Mouse (Mus musculus) urinary bladder, postnatal 4 days (tissue): ENCODE data around the gene Cntn6.

ENCODE experiments used
- DNase-seq, 2 experiments: peaks; one replicate each; pipeline ENCODE4 v3.0.0; 2021 to 2022; ENCODE audit warnings: low spot score in 2 of 2

Gene Cntn6

GRCm38 (mm10) chr6:104758125-104758524 is 265.5 kb downstream of the Cntn6 start:
- no peak for DNase-seq

GRCm38 (mm10) chr6:104761226-104761625 is 268.6 kb downstream of the Cntn6 start:
- no peak for DNase-seq

- no peak for DNase-seq
Observed at GRCm38 (mm10) chr6:104783891-104784290, 291.3 kb downstream of the Cntn6 start.

- DNase-seq, result no peak
Observed at GRCm38 (mm10) chr6:104787502-104787901, 294.9 kb downstream of the Cntn6 start.

GRCm38 (mm10) chr6:104808526-104808925 is 315.9 kb downstream of the Cntn6 start:
- no peak for DNase-seq

GRCm38 (mm10) chr6:104815610-104816009 is 323.0 kb downstream of the Cntn6 start:
- DNase-seq, result no peak

- DNase-seq, result no peak
Observed at GRCm38 (mm10) chr6:104879711-104880110, 387.1 kb downstream of the Cntn6 start.

- DNase-seq, result no peak
Observed at GRCm38 (mm10) chr6:104884021-104884420, 391.4 kb downstream of the Cntn6 start.

GRCm38 (mm10) chr6:104885829-104886228 is 393.2 kb downstream of the Cntn6 start:
- no peak for DNase-seq

- DNase-seq, result no peak
Observed at GRCm38 (mm10) chr6:104891071-104891470, 398.5 kb downstream of the Cntn6 start.
